Mouse (Mus musculus): ENCODE results near the gene Best3.
A peak's percentile ranks its signal among the peaks of the same experiment; 100 is the strongest.
"Not testable (repeated sequence)": the region's sequence is repeated elsewhere in the genome, so short reads cannot be mapped to it uniquely, and the experiment has no call there.

The Best3 gene

DNA sequence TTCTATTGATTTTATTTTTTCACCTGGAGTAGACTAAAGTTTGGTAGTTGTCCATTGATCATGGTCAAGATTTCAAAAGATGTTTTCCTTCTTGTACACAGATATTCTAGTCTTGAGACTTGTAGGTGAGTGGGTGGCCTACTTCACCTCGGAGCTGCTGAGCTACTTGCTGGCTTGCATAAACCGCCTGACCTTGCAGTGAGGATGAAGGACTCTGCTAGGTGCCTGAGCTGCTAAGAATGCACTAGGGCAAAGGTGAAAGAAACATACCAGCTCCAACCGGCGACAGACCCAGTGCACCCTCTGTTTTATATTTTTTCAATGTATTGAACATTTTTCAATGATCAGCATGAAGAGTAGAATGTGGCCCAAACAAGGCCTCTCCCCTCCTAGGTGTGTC is 5.8 kb upstream of the Best3 start:
- DNase-seq = no peak

DNA sequence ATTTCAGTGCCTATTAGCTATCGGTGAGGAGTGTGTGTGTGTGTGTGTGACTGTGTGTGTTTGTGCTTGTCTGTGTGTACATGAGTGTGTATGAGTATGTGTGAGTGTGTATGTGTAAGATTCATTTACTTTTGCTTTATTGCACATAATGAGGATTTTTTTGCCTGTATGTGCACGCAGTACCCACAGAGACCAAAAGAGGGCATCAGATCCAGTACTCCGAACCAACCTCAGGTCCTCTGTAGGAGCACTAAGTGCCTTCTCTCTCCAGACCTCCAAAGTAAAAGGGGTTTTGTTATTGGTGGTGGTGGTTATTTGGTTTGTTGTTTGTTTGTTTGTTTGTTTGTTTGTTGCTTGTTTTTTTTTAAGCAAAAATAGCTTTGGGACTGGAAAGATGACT is 5.2 kb upstream of the Best3 start:
- peak; percentile 20 to 37 for DNase-seq

- no peak for DNase-seq
Observed at GRCm38 (mm10) chr10:116982526-116982925, 3.6 kb upstream of the Best3 start.

DNA sequence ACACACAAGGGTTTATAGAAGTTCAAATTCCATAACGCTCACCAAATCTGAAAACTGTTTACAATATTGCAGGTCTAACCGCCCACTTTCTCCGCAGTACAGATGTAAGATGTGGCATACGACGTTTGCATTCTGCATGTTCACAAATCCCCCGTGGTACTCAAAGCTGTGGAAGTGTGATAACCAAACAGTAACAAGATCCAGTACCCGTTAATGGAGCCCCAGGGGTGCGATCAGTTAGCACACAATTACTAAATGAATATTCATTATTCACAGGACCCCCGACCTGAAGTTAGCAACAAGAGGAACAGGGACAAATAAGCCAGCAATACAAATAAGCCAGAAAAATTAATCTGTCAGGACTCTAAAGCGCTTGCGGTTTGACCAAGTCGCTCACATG is 1.3 kb upstream of the Best3 start:
- no peak for DNase-seq

GRCm38 (mm10) chr10:116993971-116994370 is 7.9 kb downstream of the Best3 start:
- no peak for DNase-seq

GRCm38 (mm10) chr10:116995162-116995561 is 9.0 kb downstream of the Best3 start:
- DNase-seq = no peak

- DNase-seq = no peak
Observed at GRCm38 (mm10) chr10:116995584-116996235, 9.6 kb downstream of the Best3 start.

DNA sequence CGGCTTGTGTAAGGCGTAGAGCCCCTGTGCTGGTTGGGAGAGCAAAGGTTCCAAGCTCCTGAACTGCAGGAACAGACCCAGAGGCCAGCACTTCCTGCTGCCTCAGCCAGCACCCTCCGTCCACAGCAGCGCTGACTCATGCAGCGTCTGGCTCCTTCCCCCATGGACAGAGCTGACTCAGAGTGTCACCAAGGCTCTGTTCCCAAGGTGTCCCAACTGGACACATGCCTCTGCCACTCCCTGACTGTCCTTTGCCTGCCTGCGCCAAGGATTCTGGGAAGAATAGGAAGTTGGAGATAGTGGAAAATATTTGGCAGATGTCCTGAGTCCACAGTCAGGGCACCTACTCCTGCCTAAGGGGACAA is 10.1 kb downstream of the Best3 start:
- no peak for DNase-seq

GRCm38 (mm10) chr10:116998716-116999455 is 12.8 kb downstream of the Best3 start:
- DNase-seq = no peak

DNA sequence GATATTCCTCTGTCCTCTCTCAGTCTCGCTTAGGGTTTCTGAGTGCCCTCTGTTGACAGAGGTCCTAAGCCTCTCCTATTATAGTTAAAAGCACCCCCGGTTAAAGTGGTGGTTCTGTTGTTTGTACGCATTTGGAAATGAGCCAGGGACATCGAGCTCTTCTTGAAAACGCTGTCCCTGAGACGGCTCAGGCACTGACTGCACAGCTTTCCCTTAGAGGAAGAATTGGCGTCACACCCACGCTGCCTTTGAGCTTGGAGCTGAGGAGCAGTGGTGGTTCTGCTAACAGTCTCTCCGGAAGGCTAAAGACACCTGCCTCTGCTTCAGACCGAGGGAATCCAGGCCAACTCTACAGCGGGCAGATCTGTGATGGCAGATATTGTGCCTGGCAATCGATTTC is 14.9 kb downstream of the Best3 start:
- no peak for DNase-seq

DNA sequence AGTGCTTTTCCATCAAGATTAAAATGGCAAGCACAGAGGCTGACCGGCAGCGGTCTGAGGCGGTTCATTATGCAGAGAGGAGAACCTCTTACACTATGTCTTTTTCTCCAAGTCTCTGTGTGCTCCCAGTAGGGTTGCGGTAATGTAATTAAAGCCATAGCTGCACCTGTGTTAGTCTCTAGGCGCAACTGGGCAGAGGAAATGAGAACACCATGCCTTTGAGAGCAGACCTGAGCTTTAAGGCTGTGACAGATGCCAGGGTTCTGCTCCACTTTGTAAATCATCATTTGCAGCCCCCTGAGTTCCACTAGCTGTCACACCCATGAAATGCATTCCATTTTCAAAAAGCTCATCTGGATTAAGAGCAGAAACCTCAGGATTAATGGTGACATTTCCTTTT is 18.6 kb downstream of the Best3 start:
- no peak for DNase-seq

- DNase-seq = no peak
Observed at GRCm38 (mm10) chr10:117005707-117006464, 19.8 kb downstream of the Best3 start.

DNA sequence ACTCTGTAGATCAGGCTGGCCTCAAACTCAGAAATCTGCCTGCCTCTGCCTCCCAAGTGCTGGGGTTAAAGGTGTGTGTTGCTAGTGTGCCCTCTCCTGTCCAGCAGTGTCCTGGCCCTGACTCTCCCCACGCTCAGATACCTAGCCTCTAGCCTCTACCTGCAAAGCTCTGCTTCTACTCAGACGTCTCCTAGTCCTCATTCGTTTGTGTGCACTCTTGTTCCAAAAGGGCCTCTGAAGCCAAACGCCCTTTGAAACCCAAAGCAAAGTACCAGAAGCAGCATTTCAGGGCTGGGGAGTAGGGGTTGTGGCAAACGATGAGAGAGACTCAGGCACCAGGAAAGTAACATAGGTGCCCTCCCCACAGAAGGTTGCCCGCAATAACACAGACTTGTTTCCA is 23.6 kb downstream of the Best3 start:
- DNase-seq = no peak

DNA sequence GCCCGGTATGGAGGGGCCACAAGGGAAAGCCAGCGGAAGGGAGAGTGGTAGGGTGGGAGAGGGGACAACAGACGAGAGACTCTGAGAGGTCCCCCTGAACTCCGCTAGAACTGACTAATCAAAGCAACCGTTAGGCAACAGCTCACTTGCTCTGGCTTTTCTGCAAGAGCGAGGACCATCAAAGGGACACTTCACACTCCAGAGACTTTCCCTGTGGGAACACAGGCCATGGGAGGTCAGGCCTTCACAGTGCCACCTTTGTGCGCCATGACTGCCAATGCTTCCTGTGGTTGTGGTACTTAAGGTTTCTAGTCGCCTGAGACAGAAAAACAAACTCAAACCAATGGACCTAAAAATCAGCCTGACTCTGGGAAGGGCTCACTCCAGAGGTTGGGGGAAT is 24.9 kb downstream of the Best3 start:
- no peak for DNase-seq

GRCm38 (mm10) chr10:117013689-117014390 is 27.7 kb downstream of the Best3 start:
- DNase-seq = no peak

- no peak for DNase-seq
Observed at GRCm38 (mm10) chr10:117014565-117014964, 28.5 kb downstream of the Best3 start.

DNA sequence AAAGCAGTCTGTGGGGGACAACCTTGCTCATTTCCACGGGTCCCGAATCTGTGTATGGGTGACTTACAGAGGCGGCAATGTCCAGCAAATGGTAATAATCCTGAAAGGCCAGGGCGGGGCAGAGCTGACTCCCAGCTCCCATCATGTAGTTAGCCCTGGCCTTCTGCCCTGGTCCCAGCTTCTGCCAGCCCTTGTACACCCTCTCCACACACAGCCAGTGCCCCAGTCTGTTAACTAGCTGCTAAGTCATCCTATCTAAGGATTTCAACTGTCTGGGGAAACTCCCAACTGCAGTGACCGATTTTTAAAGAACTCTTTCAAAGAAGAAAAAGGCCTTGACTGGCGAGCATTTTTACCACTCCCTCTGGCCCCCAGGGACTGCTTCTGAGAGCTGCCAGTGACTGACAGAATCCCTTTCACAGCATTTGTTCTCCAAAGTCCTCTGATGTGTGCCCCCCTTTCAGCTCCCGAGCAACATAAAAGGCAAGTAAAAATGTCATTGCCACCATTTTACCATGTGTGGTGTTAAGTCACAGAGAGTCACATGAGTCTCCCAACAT is 32.2 kb downstream of the Best3 start:
- no peak for DNase-seq

DNA sequence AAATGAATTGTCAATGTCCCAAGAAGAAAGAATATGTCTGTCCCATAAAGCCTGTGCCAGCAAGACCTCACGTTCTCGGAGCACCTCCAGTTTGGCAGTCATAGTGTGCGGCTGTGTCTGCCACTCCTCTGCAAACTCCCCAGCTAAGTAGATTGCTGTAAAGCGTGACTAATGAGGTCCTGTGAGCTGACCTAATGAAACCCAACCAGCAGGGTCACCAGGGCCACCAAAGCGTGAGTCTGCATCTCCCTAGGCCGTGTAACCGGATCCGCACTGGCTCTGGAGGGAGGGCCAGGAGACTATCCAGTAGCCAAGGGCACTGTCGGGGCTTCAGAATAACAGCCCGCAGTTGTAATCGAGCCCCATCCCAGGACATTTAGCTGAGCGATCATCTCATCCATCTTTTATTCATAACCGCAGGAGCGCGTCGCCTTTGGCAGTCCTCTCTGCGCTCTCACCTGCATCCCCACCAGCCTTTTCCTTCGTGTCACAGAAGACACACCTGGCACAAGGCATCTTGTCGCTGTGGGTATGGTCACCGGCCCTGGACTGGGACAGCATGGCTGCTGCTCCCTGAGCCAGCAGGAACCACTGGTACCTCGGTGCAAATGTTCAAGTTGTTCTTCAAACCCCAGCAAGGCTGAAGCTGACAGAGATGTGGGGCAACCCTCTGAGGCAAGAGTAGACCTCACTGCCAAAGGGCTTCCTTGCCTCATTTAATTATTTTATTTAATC is 35.1 kb downstream of the Best3 start:
- no peak for DNase-seq

- no peak for DNase-seq
Observed at GRCm38 (mm10) chr10:117023693-117024092, 37.6 kb downstream of the Best3 start.

GRCm38 (mm10) chr10:117025776-117026175 is 39.7 kb downstream of the Best3 start:
- DNase-seq = not testable (repeated sequence)

GRCm38 (mm10) chr10:117026176-117026575 is 40.1 kb downstream of the Best3 start:
- no peak for DNase-seq

- DNase-seq = no peak
Observed at GRCm38 (mm10) chr10:117031160-117031559, 45.0 kb downstream of the Best3 start.
